Mouse (Mus musculus): ENCODE results near the gene Ctrb1. TPM values are rescaled to one million over a fixed set of nuclear protein-coding genes. Genes with fewer than 3 reads are reported as not detected.
"Not testable (repeated sequence)": the region's sequence is repeated elsewhere in the genome, so short reads cannot be mapped to it uniquely, and the experiment has no call there.

Gene Ctrb1
- polyA plus RNA-seq, 1 experiment: not detected

DNA sequence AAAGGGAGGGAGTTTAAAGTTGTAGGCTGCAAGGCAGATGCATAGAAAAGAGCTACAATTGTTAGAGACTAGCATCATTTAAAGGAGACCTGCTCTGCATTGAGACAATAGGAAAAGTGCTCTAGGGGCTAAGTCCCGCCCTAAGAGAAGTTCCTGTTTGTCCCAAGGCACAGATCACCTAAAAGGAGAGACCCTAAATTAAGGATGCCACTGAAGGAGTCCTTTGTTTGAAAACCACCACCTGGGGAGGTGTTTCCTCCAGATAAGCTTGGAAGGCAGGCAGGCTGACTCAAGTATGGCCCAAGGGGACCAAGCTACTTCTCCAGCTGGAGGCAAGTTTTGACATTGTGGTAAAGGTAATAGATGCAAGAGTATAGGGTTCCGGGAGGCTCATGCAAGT is 42.0 kb downstream of the Ctrb1 start:
- TF ChIP-seq GATA1 (IDR thresholded peaks at IDR 0.05; ENCODE audit: low read length) (no peak), TAL1 (IDR thresholded peaks at IDR 0.05; ENCODE audit: low read length) (no peak)
- no peaks in the 10 kb centered on the region for H3K27me3 ChIP-seq (ENCODE audit: control insufficient read depth)
- peaks cover 18% of the 10 kb centered on the region for H3K4me1 ChIP-seq (ENCODE audit: control insufficient read depth)

DNA sequence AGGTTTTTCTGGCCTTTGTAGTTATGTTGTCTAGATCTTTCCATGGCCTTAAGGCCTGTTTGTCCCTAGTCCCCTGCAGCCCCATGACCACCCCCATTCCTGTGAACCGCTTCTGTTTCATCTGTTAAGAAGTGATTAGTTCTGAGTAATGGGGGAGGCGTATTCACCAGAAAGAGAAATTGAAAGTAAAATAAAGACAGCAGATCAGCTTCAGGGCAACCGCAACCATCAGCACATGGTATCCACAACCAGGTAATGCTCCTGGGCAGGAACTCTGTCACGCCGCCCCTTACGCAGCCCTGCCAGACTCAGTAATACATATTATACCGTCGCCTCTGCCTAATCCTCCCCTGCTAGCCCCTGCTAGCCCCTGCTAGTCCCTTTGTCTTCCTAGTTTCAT is 45.1 kb downstream of the Ctrb1 start:
- peaks cover 35% of the 10 kb centered on the region for H3K4me1 ChIP-seq (ENCODE audit: control insufficient read depth)
- H3K9me3 ChIP-seq (ENCODE audit: control insufficient read depth, low read length): no peaks in the 10 kb centered on the region
- H3K4me3 ChIP-seq (replicated peaks): no peak overlapping the region
- no peak for TF ChIP-seq TAL1 (IDR thresholded peaks at IDR 0.05; ENCODE audit: low read length)
- no peak for TF ChIP-seq GATA1 (IDR thresholded peaks at IDR 0.05; ENCODE audit: low read length)
- H3K36me3 ChIP-seq (ENCODE audit: control insufficient read depth): no peaks in the 10 kb centered on the region
- H3K27me3 ChIP-seq (ENCODE audit: control insufficient read depth): no peaks in the 10 kb centered on the region; the same call in 1 of the 2 replicates

More for the DNA sequence above, 42.0 kb downstream of the Ctrb1 start:
- H3K36me3 ChIP-seq (ENCODE audit: control insufficient read depth): no peaks in the 10 kb centered on the region
- no peaks in the 10 kb centered on the region for H3K9me3 ChIP-seq (ENCODE audit: control insufficient read depth, low read length)
- no peak overlapping the region for H3K4me3 ChIP-seq (replicated peaks)

DNA sequence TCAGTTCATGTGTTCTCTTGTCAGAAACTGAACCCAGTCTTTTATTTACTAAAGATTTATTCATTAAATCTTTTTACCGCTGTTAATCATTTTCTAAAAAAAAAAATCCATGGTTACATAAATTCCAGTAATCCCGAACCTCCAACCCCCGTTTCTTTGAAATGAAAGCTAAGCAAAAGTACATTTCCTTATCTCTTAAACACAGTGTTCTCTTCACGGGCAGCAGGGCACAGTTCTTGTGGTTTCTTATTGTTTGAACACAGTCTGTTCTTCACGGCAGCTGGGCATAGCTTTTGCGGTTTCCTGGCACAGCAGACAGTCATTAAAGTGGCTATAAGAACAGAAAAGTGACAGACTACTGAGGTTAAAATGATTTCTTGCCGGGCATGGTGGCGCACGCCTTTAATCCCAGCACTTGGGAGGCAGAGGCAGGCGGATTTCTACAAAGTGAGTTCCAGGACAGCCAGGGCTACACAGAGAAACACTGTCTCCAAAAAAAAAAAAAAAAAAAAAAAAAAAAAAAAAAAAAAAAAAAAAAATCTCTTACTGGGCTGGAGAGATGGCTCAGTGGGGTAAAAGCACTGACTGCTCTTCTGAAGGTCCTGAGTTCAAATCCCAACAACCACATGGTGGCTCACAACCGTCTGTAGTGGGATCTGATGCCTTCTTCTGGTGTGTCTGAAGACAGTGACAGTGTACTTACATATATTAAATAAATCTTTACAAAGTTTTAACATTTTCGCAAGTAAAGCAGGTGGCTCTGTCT is 46.3 kb downstream of the Ctrb1 start:
- Histone ChIP-seq H3K4me3 (replicated peaks) (peak overlapping the region; percentile 93), H3K4me1 (ENCODE audit: control insufficient read depth) (peaks cover 35% of the 10 kb centered on the region)
- not testable (repeated sequence) for H3K27me3 ChIP-seq (ENCODE audit: control insufficient read depth); H3K36me3 ChIP-seq (ENCODE audit: control insufficient read depth); H3K9me3 ChIP-seq (ENCODE audit: control insufficient read depth, low read length)

DNA sequence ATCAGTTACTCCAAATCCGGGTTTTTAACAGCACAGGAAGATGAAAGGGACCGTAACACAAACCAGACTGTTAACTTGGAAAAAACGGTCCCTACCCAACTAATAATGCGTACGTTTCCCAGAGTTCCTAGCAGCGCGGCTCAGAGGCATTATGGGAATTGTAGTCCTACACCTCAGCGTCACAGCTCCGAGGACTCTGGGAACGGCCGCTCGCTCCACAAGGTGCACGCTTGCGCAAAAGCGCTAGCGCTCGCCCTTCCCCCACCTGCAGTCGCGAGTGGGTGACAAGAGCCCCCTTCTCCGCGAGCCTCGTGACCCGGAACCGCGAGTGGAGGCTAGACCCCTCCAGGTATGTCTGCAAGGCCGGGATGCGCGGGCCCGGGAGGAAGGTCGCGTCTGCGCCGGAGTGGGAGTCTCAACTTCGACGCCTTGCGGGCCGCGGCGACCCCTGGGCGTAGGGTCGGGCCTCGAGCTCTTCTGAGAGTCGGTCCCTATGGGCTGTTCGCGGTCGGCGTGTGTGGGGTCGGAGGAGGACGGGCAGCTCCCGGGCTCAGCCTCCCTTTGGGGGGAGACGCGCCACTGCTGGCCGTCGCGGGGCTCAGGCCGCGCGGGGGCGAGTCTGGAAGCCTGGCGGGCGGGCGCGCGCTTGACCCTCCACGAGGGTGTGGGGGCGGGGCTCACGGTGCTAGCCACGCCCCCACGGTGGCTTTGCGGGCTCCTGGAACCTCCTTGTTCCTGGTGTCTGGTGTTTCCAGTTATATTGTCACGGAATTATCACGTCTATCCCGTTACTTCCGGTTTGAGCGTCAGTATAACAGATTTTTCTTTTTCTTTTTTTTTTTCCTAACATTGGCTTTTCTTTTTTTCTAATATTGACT is 47.3 kb downstream of the Ctrb1 start, which contains the start of gene Zfp1:
Gene Zfp1, plus strand, starts transcription at position 138 of the 878 bp plus-strand sequence.
- TF ChIP-seq GATA1 (IDR thresholded peaks at IDR 0.05; ENCODE audit: low read length) (no peak), TAL1 (IDR thresholded peaks at IDR 0.05; ENCODE audit: low read length) (no peak)
- H3K9me3 ChIP-seq (ENCODE audit: control insufficient read depth, low read length): no peaks in the 10 kb centered on the region
- H3K27me3 ChIP-seq (ENCODE audit: control insufficient read depth): no peaks in the 10 kb centered on the region; the same call in 1 of the 2 replicates
- H3K4me3 ChIP-seq (replicated peaks): peak within 1 kb of the TSS; percentile 93
- peaks cover 31% of the 10 kb centered on the region for H3K4me1 ChIP-seq (ENCODE audit: control insufficient read depth)
- no peaks in the 10 kb centered on the region for H3K36me3 ChIP-seq (ENCODE audit: control insufficient read depth)

DNA sequence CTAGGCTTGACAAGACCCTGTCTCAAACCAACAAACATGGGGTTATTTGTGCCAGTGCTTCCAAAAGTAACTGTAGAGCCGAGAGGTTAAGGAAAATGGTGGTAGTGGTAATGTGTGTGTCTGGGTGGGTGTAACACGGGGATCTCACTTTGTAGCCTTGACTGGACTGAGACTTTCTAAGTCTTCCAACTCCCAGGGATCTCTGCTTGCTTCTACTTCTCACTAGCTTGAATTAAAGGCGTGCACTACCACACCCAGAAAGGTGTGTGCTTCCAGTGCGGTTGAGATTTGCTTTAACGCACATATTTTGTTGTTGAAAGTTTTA is 47.9 kb downstream of the Ctrb1 start:
- H3K36me3 ChIP-seq (ENCODE audit: control insufficient read depth): no peaks in the 10 kb centered on the region
- no peak for TF ChIP-seq GATA1 (IDR thresholded peaks at IDR 0.05; ENCODE audit: low read length)
- TF ChIP-seq TAL1 (IDR thresholded peaks at IDR 0.05; ENCODE audit: low read length): no peak
- peaks cover 32% of the 10 kb centered on the region for H3K4me1 ChIP-seq (ENCODE audit: control insufficient read depth)
- no peaks in the 10 kb centered on the region for H3K9me3 ChIP-seq (ENCODE audit: control insufficient read depth, low read length)
- no peaks in the 10 kb centered on the region; the same call in 1 of the 2 replicates for H3K27me3 ChIP-seq (ENCODE audit: control insufficient read depth)
- peak overlapping the region; percentile 93 for H3K4me3 ChIP-seq (replicated peaks)

DNA sequence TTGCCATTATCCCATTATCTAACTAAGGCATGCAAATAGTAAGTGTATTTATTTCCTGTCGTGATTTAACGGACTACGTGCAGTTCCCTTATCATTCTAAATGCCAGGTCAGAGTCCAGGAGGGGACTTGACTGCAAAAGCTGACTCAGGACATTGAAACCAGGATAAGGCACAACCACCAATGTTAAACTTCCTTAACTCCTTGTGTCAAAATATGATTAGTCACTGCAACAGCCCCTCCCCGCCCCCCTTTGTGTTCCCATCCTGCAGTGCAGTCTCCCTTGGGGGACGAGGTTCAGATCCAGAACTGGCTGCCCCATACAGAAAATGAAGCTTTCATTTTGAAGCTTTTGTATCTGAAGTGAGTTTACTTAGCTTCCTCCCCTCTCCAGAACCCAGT is 48.3 kb downstream of the Ctrb1 start:
- TF ChIP-seq GATA1 (IDR thresholded peaks at IDR 0.05; ENCODE audit: low read length) (no peak), TAL1 (IDR thresholded peaks at IDR 0.05; ENCODE audit: low read length) (no peak)
- Histone ChIP-seq H3K27me3 (ENCODE audit: control insufficient read depth) (no peaks in the 10 kb centered on the region; the same call in 1 of the 2 replicates), H3K36me3 (ENCODE audit: control insufficient read depth) (no peaks in the 10 kb centered on the region), H3K4me1 (ENCODE audit: control insufficient read depth) (peaks cover 32% of the 10 kb centered on the region), H3K4me3 (replicated peaks) (peak overlapping the region; percentile 93), H3K9me3 (ENCODE audit: control insufficient read depth, low read length) (no peaks in the 10 kb centered on the region)

DNA sequence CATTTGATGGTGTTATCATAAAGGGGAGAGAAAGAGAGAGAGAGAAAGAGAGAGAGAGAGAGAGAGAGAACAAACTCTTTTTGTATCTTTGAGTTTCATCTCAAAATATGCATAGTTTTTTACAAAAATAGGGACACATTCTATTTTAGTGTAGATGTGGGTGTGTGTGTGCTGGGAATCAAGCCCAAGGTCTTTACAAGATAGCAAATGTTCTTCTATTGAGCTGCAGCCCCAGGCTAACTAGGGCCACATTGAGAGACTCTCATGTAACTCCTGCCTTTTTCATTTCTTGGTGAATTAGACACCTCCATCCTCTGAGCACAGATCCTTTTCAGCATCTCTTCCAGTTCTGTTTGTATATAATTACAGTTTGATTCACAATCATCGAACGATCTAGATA is 49.7 kb downstream of the Ctrb1 start:
- no peak for TF ChIP-seq GATA1 (IDR thresholded peaks at IDR 0.05; ENCODE audit: low read length)
- TF ChIP-seq TAL1 (IDR thresholded peaks at IDR 0.05; ENCODE audit: low read length): no peak
- Histone ChIP-seq H3K27me3 (ENCODE audit: control insufficient read depth) (no peaks in the 10 kb centered on the region; the same call in 1 of the 2 replicates), H3K4me1 (ENCODE audit: control insufficient read depth) (peaks cover 32% of the 10 kb centered on the region), H3K9me3 (ENCODE audit: control insufficient read depth, low read length) (no peaks in the 10 kb centered on the region), H3K4me3 (replicated peaks) (no peak overlapping the region), H3K36me3 (ENCODE audit: control insufficient read depth) (no peaks in the 10 kb centered on the region)

DNA sequence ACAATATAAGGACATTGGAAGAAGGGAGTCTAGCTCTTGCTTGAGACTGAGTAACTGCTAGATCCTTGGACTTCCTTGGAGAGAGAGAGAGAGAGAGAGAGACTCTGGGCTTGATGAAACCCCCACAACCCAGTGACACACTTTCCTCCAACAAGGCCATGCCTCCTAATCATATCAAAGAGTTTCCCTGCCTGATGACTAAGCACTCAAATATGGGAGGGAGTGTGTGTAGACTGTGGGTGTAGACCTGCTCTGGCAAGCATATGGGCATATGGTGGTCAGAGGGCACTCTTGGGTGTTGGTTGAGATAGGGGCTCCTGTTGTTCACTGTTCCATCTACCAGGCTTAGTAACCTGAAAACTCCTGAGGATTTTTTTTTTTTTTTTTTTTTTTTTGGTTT is 52.7 kb downstream of the Ctrb1 start:
- Histone ChIP-seq H3K4me1 (ENCODE audit: control insufficient read depth) (peaks cover 14% of the 10 kb centered on the region), H3K9me3 (ENCODE audit: control insufficient read depth, low read length) (peaks cover 3% of the 10 kb centered on the region), H3K36me3 (ENCODE audit: control insufficient read depth) (no peaks in the 10 kb centered on the region), H3K27me3 (ENCODE audit: control insufficient read depth) (no peaks in the 10 kb centered on the region; the same call in 1 of the 2 replicates), H3K4me3 (replicated peaks) (no peak overlapping the region)
- TF ChIP-seq GATA1 (IDR thresholded peaks at IDR 0.05; ENCODE audit: low read length): no peak
- no peak for TF ChIP-seq TAL1 (IDR thresholded peaks at IDR 0.05; ENCODE audit: low read length)

Other genes with a start within 250 kb of the Ctrb1 start
- gene Wdr59, start 168.9 kb downstream of the Ctrb1 start, polyA plus RNA-seq (2012): 0.08 and 0.12 TPM in 2 replicates
- 0.85 and 1.6 TPM in 2 replicates for gene Znrf1, start 154.9 kb downstream of the Ctrb1 start, polyA plus RNA-seq (2012)
- gene Ldhd, start 60.6 kb downstream of the Ctrb1 start, polyA plus RNA-seq (2012): not detected in 2 replicates
- gene Zfp1, start 47.6 kb downstream of the Ctrb1 start, polyA plus RNA-seq (2012): 0.03 and 0.17 TPM in 2 replicates
- gene Bcar1, start 52.8 kb upstream of the Ctrb1 start, polyA plus RNA-seq (2012): 0.05 and 0.07 TPM in 2 replicates
- gene Cfdp1, start 163.3 kb upstream of the Ctrb1 start, polyA plus RNA-seq (2012): 1.4 and 2.2 TPM in 2 replicates
- gene Tmem170, start 185.7 kb upstream of the Ctrb1 start, polyA plus RNA-seq (2012): 0.07 and 0.08 TPM in 2 replicates
- gene Chst5, start 219.4 kb upstream of the Ctrb1 start, polyA plus RNA-seq (2012): not detected in 2 replicates
- gene Tmem231, start 242.9 kb upstream of the Ctrb1 start, polyA plus RNA-seq (2012): 0.33 and 0.70 TPM in 2 replicates
- gene Gabarapl2, start 249.7 kb upstream of the Ctrb1 start, polyA plus RNA-seq (2012): 2.0 and 3.3 TPM in 2 replicates

Data from erythroblast, embryonic 14.5 days (primary cell).